Mouse (Mus musculus) left cerebral cortex, postnatal 14 days (tissue): ENCODE results near the gene Rp2. TPM values are rescaled to one million over a fixed set of nuclear protein-coding genes. Genes with fewer than 3 reads are reported as not detected.

Source experiments
- DNase-seq, 2 experiments: peaks; one replicate each; pipeline ENCODE4 v3.0.0; 2021 to 2022; ENCODE audit warnings: low spot score in 2 of 2, mixed read lengths in 1 of 2
- intact Hi-C: fragments of 180-260 bp; cut with DNase I; formaldehyde crosslinking; loops from one replicate; pipeline ENCODE4 v1.15.1; 2025
- total RNA-seq, 2 experiments: library from RNA; stranded (reverse); gene quantifications; 2 replicates each; pipeline ENCODE4 v1.2.3; 2021

Rp2 gene
- total RNA-seq, 2 experiments from 2014 or later: 12.0 to 14.2 TPM

DNA sequence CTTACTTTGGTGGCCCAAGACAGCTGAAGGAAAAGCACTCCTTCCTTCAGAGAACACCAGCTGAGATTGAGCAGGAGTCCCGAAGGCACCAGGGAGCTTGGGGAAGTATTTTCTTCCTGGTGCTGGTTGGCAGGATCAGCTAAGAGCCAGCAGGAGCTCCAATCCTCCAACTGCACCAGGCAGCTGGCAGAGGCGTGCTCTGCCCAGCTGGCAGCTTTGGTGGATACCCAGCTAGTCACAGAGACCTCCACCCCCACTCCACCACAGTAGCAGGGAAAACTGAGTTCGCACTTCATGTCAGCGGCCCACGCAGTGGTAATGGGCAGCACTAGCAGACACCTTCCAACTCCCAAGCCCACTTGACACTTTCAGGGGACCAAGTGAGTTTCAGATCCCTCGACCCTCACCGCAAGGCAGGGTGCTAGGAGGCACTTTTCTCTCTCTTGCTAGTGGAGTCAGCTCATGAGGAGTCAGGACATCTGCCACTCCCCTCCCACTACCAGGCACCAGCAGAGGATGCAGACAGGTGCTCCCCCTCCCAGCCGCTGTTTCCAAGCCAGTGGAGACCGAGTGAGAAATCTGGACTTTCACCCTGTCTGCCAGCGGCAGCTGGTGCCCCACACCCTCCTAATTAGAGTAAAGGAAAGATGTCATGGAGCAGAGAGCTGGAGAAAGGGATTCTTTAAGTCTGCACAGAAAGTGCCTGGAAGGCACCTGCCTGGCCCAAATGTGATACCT lies 50.8 kb downstream of the Rp2 start:
- intact Hi-C loops: no loop called here
- peak in 1 of 2 experiments; percentile 28 for DNase-seq

DNA sequence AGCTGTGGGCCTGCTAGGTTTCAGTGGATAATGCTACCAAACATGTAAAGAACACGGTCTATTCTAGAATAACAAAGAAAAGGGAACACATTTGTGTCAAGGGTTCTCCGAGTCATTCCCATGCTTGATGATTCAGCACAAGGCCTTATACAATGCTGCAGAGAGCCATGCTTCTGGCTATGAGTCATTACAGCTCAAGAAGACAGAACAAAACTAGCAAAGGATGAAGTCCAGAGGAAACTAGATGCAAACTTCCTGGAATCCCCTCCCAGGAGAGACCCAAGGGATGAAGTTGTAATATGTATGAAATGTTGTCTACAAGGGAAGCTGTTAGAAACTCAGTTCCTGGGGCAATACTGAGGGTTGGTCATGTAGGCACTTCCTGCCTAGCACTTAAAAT lies 54.2 kb downstream of the Rp2 start:
- intact Hi-C loops: no loop called here
- DNase-seq: no peak

DNA sequence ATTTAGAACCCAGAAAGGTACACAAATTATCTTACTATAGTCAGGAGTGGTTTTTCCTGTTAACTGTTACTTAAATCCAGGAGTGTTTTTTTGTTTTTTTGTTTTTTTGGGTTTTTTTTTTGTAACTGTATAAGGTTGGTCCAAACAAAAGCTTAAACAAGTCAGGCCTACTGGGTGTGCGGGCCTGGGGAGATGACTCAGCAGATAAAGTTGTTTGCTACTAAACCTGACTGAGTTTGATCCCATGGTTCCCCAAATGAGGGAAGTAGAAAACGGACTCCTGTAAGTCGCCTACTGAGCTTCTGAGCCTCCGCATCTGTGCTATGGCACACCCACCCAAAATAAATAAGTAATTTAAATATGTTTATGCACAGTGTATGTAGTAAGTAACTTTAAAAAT lies 55.3 kb downstream of the Rp2 start:
- DNase-seq: no peak
- intact Hi-C loops: no loop called here

DNA sequence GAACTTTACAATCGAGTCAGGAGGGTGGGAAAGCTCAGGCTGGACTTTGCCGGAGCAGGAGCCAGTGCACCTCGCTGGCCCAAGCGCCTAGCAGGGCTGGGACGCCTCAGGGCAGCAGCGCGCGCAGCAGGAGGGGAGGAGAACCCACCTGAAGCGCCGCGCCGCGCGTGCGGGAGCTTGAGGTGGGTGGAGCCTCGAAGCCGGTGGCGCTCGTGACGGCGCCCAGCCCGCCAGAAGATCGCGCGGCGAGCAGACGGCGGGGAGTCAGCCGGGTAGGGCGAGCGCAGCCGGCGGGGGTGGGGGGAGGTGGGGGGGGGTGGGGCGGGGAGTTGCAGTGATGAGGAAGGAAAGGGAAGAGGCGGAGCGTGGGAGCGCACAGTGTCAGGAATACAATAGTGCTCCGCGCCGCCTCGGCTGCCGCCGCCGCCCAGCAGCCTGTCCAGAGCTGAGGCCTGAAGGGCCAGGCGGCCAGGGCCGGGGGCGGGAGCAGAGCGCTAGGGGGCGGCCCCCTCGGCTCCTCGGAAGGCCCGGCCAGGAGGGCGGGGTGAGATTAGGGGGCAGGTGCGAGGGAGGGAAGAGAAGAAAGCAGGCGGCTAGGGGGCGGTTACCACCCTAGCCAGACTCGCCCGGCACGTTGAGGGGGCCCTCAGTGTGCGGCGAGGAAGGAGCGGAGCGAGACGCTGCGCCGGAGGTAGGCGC lies 61.0 kb downstream of the Rp2 start, which contains the start of gene Jade3:
Jade3 (plus strand) TSS at position 549 of the 699 bp plus-strand sequence.
- intact Hi-C loops: loop anchor here (5.0 to 10.0 kb wide), 2 partner anchors 60 to 63 kb away; partner anchors contain the start of gene Rp2
- peak; percentile 42 to 67 for DNase-seq

DNA sequence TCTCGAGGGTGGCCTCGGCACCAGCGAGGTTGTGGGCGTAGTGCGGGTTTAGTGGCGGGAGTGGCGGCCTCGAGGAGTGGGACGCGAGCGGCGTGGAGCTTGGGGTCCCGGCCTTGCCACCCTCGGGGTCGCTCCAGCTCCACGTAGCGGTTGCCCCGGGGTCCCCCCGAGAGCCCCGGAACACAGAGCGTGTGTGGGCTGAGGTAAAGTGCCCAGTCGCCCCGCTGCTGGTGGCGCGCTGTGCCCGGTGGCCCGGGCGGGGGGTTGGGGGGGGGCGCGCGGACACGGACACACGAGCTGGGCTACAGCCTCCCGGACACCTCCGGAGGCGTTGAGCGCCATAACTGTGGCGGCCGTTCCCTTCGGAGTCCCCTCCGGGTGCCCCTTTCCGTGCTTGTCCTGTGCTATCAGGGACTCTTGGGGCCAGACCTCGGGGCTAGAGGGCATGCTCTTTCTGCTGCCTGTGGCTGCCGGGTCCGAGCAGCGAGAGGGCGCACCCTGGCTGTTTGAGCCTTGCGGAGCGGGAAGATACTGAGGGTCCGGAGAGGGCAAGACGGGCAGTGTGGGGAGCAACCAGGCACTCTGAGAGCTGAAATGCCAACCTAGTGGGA lies 61.7 kb downstream of the Rp2 start:
- no peak for DNase-seq
- intact Hi-C loops: loop anchor here (5.0 to 10.0 kb wide), 2 partner anchors 59 to 64 kb away; partner anchors contain the start of gene Rp2

Other genes starting within 250 kb of the Rp2 start
- gene Slc9a7, start 72.7 kb upstream of the Rp2 start, total RNA-seq: 10 to 100 TPM; 63.5 to 66.0 TPM
- gene Jade3, start 61.2 kb downstream of the Rp2 start, total RNA-seq: 1 to 10 TPM; 5.8 to 6.4 TPM
- under 1 TPM in 1 of 2 experiments, not detected in 1; 0.21 TPM for gene Rgn, start 185.3 kb downstream of the Rp2 start, total RNA-seq